Mouse (Mus musculus): ENCODE results near the gene Klhdc3. TPM values are rescaled to one million over a fixed set of nuclear protein-coding genes. Genes with fewer than 3 reads are reported as not detected.

Gene Klhdc3
- polyA plus RNA-seq, 1 experiment = 644 TPM

GRCm38 (mm10) chr17:46699912-46700311 lies 19.2 kb upstream of the Klhdc3 start:
- no peaks in the 10 kb centered on the region for H3K27me3 ChIP-seq (ENCODE audit: control insufficient read depth, insufficient read depth, low read length)
- H3K4me1 ChIP-seq (ENCODE audit: control insufficient read depth, insufficient read depth, low read length) = peaks cover 7% of the 10 kb centered on the region
- no peak overlapping the region for H3K27ac ChIP-seq (ENCODE audit: control insufficient read depth, insufficient read depth, low read depth, low read length)
- H3K4me3 ChIP-seq (ENCODE audit: control insufficient read depth, low read depth, low read length) = no peak overlapping the region
- TF ChIP-seq POLR2A (IDR thresholded peaks at IDR 0.05; ENCODE audit: control insufficient read depth, low read depth, low read length) = no peak
- TF ChIP-seq CTCF (IDR thresholded peaks at IDR 0.05; ENCODE audit: control insufficient read depth, insufficient read depth, insufficient replicate concordance, low read depth, low read length) = no peak
- no peaks in the 10 kb centered on the region for H3K36me3 ChIP-seq (ENCODE audit: control insufficient read depth, insufficient read depth, low read length)

- no peak overlapping the region for H3K27ac ChIP-seq (ENCODE audit: control insufficient read depth, insufficient read depth, low read depth, low read length)
- TF ChIP-seq POLR2A (IDR thresholded peaks at IDR 0.05; ENCODE audit: control insufficient read depth, low read depth, low read length) = no peak
- TF ChIP-seq CTCF (IDR thresholded peaks at IDR 0.05; ENCODE audit: control insufficient read depth, insufficient read depth, insufficient replicate concordance, low read depth, low read length) = no peak
- no peaks in the 10 kb centered on the region for H3K27me3 ChIP-seq (ENCODE audit: control insufficient read depth, insufficient read depth, low read length)
- no peaks in the 10 kb centered on the region for H3K36me3 ChIP-seq (ENCODE audit: control insufficient read depth, insufficient read depth, low read length)
- peaks cover 3% of the 10 kb centered on the region for H3K4me1 ChIP-seq (ENCODE audit: control insufficient read depth, insufficient read depth, low read length)
- H3K4me3 ChIP-seq (ENCODE audit: control insufficient read depth, low read depth, low read length) = no peak overlapping the region
These were observed 18.5 kb upstream of the Klhdc3 start for GRCm38 (mm10) chr17:46699245-46699644.

- H3K4me3 ChIP-seq (ENCODE audit: control insufficient read depth, low read depth, low read length) = no peak overlapping the region
- no peaks in the 10 kb centered on the region for H3K4me1 ChIP-seq (ENCODE audit: control insufficient read depth, insufficient read depth, low read length)
- TF ChIP-seq CTCF (IDR thresholded peaks at IDR 0.05; ENCODE audit: control insufficient read depth, insufficient read depth, insufficient replicate concordance, low read depth, low read length) = no peak
- no peak for TF ChIP-seq POLR2A (IDR thresholded peaks at IDR 0.05; ENCODE audit: control insufficient read depth, low read depth, low read length)
- no peak overlapping the region for H3K27ac ChIP-seq (ENCODE audit: control insufficient read depth, insufficient read depth, low read depth, low read length)
- no peaks in the 10 kb centered on the region for H3K36me3 ChIP-seq (ENCODE audit: control insufficient read depth, insufficient read depth, low read length)
- no peaks in the 10 kb centered on the region for H3K27me3 ChIP-seq (ENCODE audit: control insufficient read depth, insufficient read depth, low read length)
These were observed 17.8 kb upstream of the Klhdc3 start for GRCm38 (mm10) chr17:46698515-46698914.

DNA sequence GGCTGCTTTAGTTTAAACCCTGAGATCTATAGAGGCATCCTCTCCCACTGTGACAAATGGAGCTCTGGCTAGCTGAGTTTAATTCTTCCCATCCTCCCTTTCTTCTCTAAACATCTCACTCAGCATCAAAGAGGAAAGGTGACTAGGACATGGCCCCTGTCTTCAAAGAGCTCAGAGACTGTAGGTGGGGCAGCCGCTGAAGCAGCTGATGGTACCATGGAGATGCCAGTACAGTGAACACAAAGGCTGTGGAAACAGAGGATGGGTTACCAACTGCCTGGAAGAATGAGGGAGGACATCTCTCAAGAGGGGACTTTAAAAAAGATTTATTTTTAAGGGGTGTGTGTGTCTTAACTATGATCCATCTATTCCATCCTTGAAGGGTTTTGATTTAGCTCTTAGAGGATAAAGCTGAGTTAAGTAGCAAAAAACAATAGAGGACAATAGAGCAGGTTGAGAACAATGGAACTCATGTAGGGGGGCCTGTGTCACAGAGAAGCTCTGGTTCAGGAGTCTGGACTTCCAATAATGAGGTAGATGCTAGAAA lies 13.9 kb upstream of the Klhdc3 start:
- Histone ChIP-seq H3K4me1 (ENCODE audit: control insufficient read depth, insufficient read depth, low read length) (no peaks in the 10 kb centered on the region), H3K4me3 (ENCODE audit: control insufficient read depth, low read depth, low read length) (no peak overlapping the region), H3K27ac (ENCODE audit: control insufficient read depth, insufficient read depth, low read depth, low read length) (no peak overlapping the region), H3K36me3 (ENCODE audit: control insufficient read depth, insufficient read depth, low read length) (no peaks in the 10 kb centered on the region), H3K27me3 (ENCODE audit: control insufficient read depth, insufficient read depth, low read length) (no peaks in the 10 kb centered on the region)
- TF ChIP-seq POLR2A (IDR thresholded peaks at IDR 0.05; ENCODE audit: control insufficient read depth, low read depth, low read length) (no peak), CTCF (IDR thresholded peaks at IDR 0.05; ENCODE audit: control insufficient read depth, insufficient read depth, insufficient replicate concordance, low read depth, low read length) (no peak)

DNA sequence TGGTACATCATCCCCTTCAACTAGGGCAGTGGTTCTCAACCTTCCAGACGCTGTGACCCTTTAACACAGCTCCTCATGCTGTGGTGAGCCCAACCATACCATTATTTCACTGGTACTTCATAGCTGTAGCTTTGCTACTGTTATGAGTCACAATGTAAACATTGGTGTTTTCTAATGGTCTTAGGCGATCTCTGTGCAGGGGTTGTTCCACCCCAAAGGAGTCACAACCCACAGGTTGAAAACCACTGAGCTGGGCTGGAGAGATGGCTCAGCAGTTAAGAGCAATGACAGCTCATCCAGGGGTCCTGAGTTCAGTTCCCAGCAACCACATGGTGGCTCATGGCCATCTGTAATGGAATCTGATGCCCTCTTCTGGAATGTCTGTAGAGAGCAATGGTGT lies 10.7 kb upstream of the Klhdc3 start:
- H3K36me3 ChIP-seq (ENCODE audit: control insufficient read depth, insufficient read depth, low read length) = no peaks in the 10 kb centered on the region
- H3K27me3 ChIP-seq (ENCODE audit: control insufficient read depth, insufficient read depth, low read length) = no peaks in the 10 kb centered on the region
- no peak overlapping the region for H3K4me3 ChIP-seq (ENCODE audit: control insufficient read depth, low read depth, low read length)
- no peak for TF ChIP-seq POLR2A (IDR thresholded peaks at IDR 0.05; ENCODE audit: control insufficient read depth, low read depth, low read length)
- TF ChIP-seq CTCF (IDR thresholded peaks at IDR 0.05; ENCODE audit: control insufficient read depth, insufficient read depth, insufficient replicate concordance, low read depth, low read length) = no peak
- H3K4me1 ChIP-seq (ENCODE audit: control insufficient read depth, insufficient read depth, low read length) = no peaks in the 10 kb centered on the region
- H3K27ac ChIP-seq (ENCODE audit: control insufficient read depth, insufficient read depth, low read depth, low read length) = no peak overlapping the region

- Histone ChIP-seq H3K36me3 (ENCODE audit: control insufficient read depth, insufficient read depth, low read length) (no peaks in the 10 kb centered on the region), H3K4me1 (ENCODE audit: control insufficient read depth, insufficient read depth, low read length) (no peaks in the 10 kb centered on the region), H3K27ac (ENCODE audit: control insufficient read depth, insufficient read depth, low read depth, low read length) (no peak overlapping the region), H3K4me3 (ENCODE audit: control insufficient read depth, low read depth, low read length) (no peak overlapping the region), H3K27me3 (ENCODE audit: control insufficient read depth, insufficient read depth, low read length) (no peaks in the 10 kb centered on the region)
- TF ChIP-seq CTCF (IDR thresholded peaks at IDR 0.05; ENCODE audit: control insufficient read depth, insufficient read depth, insufficient replicate concordance, low read depth, low read length) = no peak
- no peak for TF ChIP-seq POLR2A (IDR thresholded peaks at IDR 0.05; ENCODE audit: control insufficient read depth, low read depth, low read length)
These were observed 10.0 kb upstream of the Klhdc3 start for GRCm38 (mm10) chr17:46690665-46691064.

DNA sequence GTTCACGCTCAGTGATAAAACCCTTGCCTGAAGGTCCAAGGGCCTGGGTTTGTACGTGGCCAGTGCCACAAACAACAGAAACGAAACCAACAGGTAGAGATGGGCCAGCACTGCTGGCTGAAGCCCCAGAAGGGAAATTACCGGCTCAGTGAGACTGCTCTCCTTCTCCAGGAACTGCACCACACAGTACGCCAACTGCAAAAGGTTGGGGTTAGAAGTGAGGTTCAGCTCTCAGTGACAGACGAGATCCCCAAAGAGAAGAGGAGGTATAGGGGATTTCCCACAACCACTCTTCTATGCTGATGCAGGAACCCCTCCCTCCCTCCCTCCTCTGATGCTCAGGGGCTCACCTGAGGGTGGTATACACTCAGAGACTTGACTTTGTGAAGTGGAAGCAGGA lies 5.2 kb upstream of the Klhdc3 start:
- Histone ChIP-seq H3K4me3 (ENCODE audit: control insufficient read depth, low read depth, low read length) (no peak overlapping the region), H3K27ac (ENCODE audit: control insufficient read depth, insufficient read depth, low read depth, low read length) (no peak overlapping the region), H3K4me1 (ENCODE audit: control insufficient read depth, insufficient read depth, low read length) (no peaks in the 10 kb centered on the region; the same call in 1 of the 2 replicates), H3K36me3 (ENCODE audit: control insufficient read depth, insufficient read depth, low read length) (no peaks in the 10 kb centered on the region), H3K27me3 (ENCODE audit: control insufficient read depth, insufficient read depth, low read length) (no peaks in the 10 kb centered on the region)
- TF ChIP-seq POLR2A (IDR thresholded peaks at IDR 0.05; ENCODE audit: control insufficient read depth, low read depth, low read length) (no peak), CTCF (IDR thresholded peaks at IDR 0.05; ENCODE audit: control insufficient read depth, insufficient read depth, insufficient replicate concordance, low read depth, low read length) (no peak)
